Mouse (Mus musculus): ENCODE data around the gene Abcd3. TPM values are rescaled to one million over a fixed set of nuclear protein-coding genes. Genes with fewer than 3 reads are reported as not detected.

Gene Abcd3
- polyA plus RNA-seq, 1 experiment from 2014 or later: 84.8 TPM

DNA sequence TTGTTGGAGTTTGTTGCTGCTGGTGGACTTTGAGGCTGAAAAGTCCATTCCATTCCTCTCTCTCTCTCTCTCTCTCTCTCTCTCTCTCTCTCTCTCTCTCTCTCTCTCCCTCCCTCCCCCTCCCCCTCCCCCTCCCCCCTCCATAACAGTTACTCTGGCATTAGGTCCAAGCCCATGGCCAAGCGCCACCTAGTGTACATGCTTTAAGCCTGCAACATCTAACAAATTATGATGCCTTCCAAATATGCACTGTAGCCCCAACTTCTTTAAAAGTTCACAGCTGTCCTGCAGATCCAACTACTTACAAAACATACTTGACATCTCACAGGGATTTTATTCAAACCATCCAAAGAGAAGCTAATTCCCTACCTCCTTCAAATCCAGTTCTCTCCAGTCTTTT is 77.6 kb downstream of the Abcd3 start:
- H3K9me3 ChIP-seq (ENCODE audit: control insufficient read depth, low read length): no peaks in the 10 kb centered on the region
- H3K4me1 ChIP-seq (replicated peaks; ENCODE audit: control insufficient read depth, insufficient read depth, low read length): peaks cover 17% of the 10 kb centered on the region
- whole genome bisulfite sequencing: 30% methylated on average over 1 of the region's 1 CpGs
- peaks cover 5% of the 10 kb centered on the region for H3K36me3 ChIP-seq (ENCODE audit: control insufficient read depth, insufficient read depth, low read length)
- H3K4me2 ChIP-seq (ENCODE audit: low read depth, low read length): no peak overlapping the region
- no peak overlapping the region for H3K4me3 ChIP-seq (ENCODE audit: low read length)
- no peak for ATAC-seq (ENCODE audit: low read depth)
- H3K27ac ChIP-seq (ENCODE audit: low read length): no peak overlapping the region
- no peaks in the 10 kb centered on the region for H3K27me3 ChIP-seq (ENCODE audit: control insufficient read depth, insufficient read depth, low read depth, low read length)
- H3K9ac ChIP-seq (ENCODE audit: low read length): no peak overlapping the region

DNA sequence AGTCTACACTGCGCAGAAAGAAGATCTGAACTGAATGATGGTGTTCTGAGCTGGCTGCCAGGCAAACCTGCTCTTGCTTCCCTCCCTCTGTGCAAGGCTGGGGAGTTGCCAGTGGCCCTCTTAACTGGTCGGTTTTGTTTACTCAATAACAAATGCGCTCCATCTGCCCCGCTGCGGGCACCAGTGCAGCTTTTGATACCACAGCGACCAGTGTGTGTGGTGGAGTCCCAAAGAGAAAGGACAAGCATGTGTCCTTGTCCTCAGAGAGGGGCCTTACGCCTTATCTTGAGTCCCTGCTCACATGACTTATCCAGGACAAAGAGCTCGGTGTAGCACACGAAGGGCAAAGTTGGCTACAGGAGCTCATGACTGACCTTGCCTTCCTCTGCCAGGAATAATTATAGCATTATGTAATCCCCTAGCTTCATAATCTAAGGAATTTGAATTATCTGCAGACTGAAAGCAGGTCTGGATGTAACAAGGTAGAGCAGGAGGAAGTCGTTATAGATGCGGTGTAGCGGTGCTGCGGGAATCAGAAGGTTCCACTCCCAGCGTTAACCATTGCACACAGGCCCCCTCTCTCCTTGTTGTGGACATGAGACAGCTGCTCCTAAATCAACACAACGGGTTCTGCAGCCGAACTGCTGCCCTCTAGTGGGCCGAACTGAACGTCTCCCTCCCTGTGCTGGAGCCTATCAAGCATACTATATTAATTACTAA is 78.9 kb downstream of the Abcd3 start:
- peak overlapping the region; percentile 40 for H3K4me2 ChIP-seq (ENCODE audit: low read depth, low read length)
- no peaks in the 10 kb centered on the region for H3K9me3 ChIP-seq (ENCODE audit: control insufficient read depth, low read length)
- peak overlapping the region; percentile 73 for H3K27ac ChIP-seq (ENCODE audit: low read length)
- H3K4me3 ChIP-seq (ENCODE audit: low read length): 0 out of 2 replicates have a peak overlapping the region, but pooled peaks have one; percentile 9
- H3K27me3 ChIP-seq (ENCODE audit: control insufficient read depth, insufficient read depth, low read depth, low read length): no peaks in the 10 kb centered on the region
- H3K36me3 ChIP-seq (ENCODE audit: control insufficient read depth, insufficient read depth, low read length): peaks cover 5% of the 10 kb centered on the region
- H3K9ac ChIP-seq (ENCODE audit: low read length): no peak overlapping the region; the same call in 1 of the 2 replicates
- 18% methylated on average over 18 of the region's 18 CpGs for WGBS
- ATAC-seq (ENCODE audit: low read depth): peak; percentile 91
- H3K4me1 ChIP-seq (replicated peaks; ENCODE audit: control insufficient read depth, insufficient read depth, low read length): peaks cover 17% of the 10 kb centered on the region

DNA sequence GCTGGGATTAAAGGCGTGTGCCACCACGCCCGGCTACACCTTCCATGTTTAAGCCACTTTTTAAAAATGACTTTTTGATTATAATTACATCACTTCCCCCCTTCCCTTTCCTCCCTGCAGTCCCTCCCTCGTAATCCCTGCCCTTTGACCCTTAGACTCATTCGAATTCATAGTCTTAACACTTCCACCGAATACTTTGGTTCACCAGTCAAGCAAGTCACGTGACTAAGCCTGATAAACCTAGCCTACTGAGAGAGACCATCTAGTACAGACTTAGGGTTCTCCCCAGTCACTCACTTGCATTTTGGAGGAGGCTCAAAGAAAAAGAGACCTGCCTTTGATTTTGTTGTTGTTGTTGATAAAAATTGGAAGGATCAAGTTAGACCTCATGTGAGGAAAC is 79.6 kb downstream of the Abcd3 start:
- 67% methylated on average over 7 of the region's 7 CpGs for WGBS
- Histone ChIP-seq H3K27me3 (ENCODE audit: control insufficient read depth, insufficient read depth, low read depth, low read length) (no peaks in the 10 kb centered on the region), H3K9ac (ENCODE audit: low read length) (no peak overlapping the region), H3K4me2 (ENCODE audit: low read depth, low read length) (no peak overlapping the region), H3K27ac (ENCODE audit: low read length) (peak overlapping the region; percentile 73), H3K9me3 (ENCODE audit: control insufficient read depth, low read length) (no peaks in the 10 kb centered on the region), H3K4me3 (ENCODE audit: low read length) (no peak overlapping the region), H3K4me1 (replicated peaks; ENCODE audit: control insufficient read depth, insufficient read depth, low read length) (peaks cover 17% of the 10 kb centered on the region), H3K36me3 (ENCODE audit: control insufficient read depth, insufficient read depth, low read length) (peaks cover 5% of the 10 kb centered on the region)
- ATAC-seq (ENCODE audit: low read depth): no peak

DNA sequence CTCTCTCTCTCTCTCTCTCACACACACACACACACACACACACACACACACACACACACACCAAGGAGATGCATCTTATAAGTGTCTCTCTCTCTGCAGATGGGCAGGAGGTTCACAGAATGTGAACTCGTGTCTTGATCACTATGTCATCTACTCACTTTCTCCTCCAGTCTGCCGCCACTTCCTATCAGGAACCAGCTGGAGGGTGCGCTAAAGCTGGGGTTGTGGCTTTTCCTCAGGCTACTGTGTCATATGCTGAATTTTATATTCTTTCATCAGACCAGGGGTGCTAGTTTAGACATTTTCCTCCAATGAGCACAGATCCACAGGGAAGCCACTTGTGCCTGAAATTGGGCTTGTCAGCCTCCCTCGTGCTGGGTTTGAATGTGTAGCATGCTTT is 85.4 kb downstream of the Abcd3 start:
- Histone ChIP-seq H3K4me2 (ENCODE audit: low read depth, low read length) (no peak overlapping the region), H3K27me3 (ENCODE audit: control insufficient read depth, insufficient read depth, low read depth, low read length) (no peaks in the 10 kb centered on the region), H3K36me3 (ENCODE audit: control insufficient read depth, insufficient read depth, low read length) (peaks cover 5% of the 10 kb centered on the region), H3K9ac (ENCODE audit: low read length) (no peak overlapping the region), H3K9me3 (ENCODE audit: control insufficient read depth, low read length) (no peaks in the 10 kb centered on the region), H3K27ac (ENCODE audit: low read length) (no peak overlapping the region), H3K4me1 (replicated peaks; ENCODE audit: control insufficient read depth, insufficient read depth, low read length) (no peaks in the 10 kb centered on the region), H3K4me3 (ENCODE audit: low read length) (no peak overlapping the region)
- no peak for ATAC-seq (ENCODE audit: low read depth)
- WGBS: 79% methylated on average over 4 of the region's 4 CpGs

DNA sequence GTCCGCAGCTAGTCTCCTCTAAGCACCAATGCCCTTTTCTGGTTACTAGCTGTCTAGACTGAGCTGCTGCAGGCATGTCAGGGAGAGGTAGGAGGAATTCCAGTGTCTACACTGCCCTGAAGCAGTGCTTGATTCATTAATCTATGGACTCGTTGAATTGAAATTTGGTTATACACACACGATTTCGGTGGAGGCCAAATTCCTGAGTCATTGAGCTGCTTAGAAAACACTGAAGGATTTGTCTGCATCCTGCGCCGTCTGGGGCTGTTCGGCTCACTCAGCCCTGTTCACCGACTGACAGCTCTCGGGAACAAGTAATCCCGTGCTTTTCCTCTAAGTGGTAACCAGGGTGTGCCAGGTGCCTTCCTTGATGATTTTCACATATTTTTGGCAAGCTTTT is 89.5 kb downstream of the Abcd3 start:
- WGBS: 62% methylated on average over 10 of the region's 10 CpGs
- Histone ChIP-seq H3K4me1 (replicated peaks; ENCODE audit: control insufficient read depth, insufficient read depth, low read length) (peaks cover 15% of the 10 kb centered on the region), H3K9ac (ENCODE audit: low read length) (no peak overlapping the region), H3K27me3 (ENCODE audit: control insufficient read depth, insufficient read depth, low read depth, low read length) (no peaks in the 10 kb centered on the region), H3K27ac (ENCODE audit: low read length) (no peak overlapping the region), H3K36me3 (ENCODE audit: control insufficient read depth, insufficient read depth, low read length) (no peaks in the 10 kb centered on the region), H3K9me3 (ENCODE audit: control insufficient read depth, low read length) (no peaks in the 10 kb centered on the region), H3K4me3 (ENCODE audit: low read length) (no peak overlapping the region), H3K4me2 (ENCODE audit: low read depth, low read length) (0 out of 2 replicates have a peak overlapping the region, but pooled peaks have one; percentile 10)
- no peak for ATAC-seq (ENCODE audit: low read depth)

DNA sequence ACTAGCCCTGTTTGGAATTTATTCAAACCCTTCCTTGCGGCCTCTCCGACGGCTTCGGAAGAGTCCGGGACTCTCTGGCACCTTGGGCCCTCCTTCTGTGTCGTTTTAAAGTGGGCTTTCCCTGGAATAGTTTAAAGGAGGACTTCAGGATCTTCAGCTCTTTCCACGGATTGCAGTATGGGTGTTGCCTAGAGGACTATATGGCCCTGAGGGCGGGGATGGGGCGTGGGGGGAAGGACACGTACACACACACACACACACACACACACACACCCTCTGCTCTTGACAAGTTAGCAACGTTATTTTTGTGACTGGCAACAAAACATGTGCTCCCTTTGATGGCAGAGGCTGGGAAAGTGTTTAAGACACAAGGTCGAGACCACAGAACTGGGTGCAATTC is 90.5 kb downstream of the Abcd3 start:
- 28% methylated on average over 12 of the region's 12 CpGs for WGBS
- peak overlapping the region; percentile 75 for H3K9ac ChIP-seq (ENCODE audit: low read length)

DNA sequence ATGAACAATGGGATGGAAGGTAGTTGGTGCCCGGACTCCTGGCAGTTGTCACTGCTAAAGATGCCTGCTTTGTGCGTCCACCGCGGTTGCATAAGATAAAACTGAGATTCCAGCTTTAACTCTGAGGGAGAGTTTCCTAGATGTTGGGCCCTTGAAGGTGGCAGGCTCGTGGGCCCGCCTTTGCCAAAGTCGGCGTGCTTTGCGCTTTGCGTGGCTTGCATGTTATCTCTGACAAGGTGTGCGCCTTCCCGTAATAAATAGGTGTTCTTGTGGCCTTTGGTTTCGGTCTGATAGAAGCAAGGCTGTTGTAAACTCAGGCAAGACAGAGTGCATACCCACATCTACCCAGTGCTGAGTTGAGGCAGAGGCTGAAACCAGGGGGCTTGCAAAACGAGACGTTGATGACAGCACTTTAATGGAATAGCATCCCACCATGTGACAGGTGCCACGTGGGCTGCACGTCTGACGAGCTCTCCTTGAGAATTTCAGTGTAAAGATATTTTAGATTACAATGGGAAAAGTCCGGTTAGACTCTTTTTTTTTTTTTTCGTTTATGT is 91.1 kb downstream of the Abcd3 start:
- Histone ChIP-seq H3K9ac (ENCODE audit: low read length) (peak overlapping the region; percentile 75), H3K9me3 (ENCODE audit: control insufficient read depth, low read length) (no peaks in the 10 kb centered on the region), H3K36me3 (ENCODE audit: control insufficient read depth, insufficient read depth, low read length) (no peaks in the 10 kb centered on the region), H3K4me1 (replicated peaks; ENCODE audit: control insufficient read depth, insufficient read depth, low read length) (peaks cover 15% of the 10 kb centered on the region), H3K4me3 (ENCODE audit: low read length) (peak overlapping the region; percentile 70), H3K27ac (ENCODE audit: low read length) (peak overlapping the region; percentile 71; the same call in 1 of the 2 replicates), H3K27me3 (ENCODE audit: control insufficient read depth, insufficient read depth, low read depth, low read length) (no peaks in the 10 kb centered on the region), H3K4me2 (ENCODE audit: low read depth, low read length) (peak overlapping the region; percentile 95)
- ATAC-seq (ENCODE audit: low read depth): 0 out of 2 replicates have a peak, but pooled peaks have one; percentile 3
- 4% methylated on average over 20 of the region's 20 CpGs for WGBS

More for the DNA sequence above, 90.5 kb downstream of the Abcd3 start:
- Histone ChIP-seq H3K9me3 (ENCODE audit: control insufficient read depth, low read length) (no peaks in the 10 kb centered on the region), H3K36me3 (ENCODE audit: control insufficient read depth, insufficient read depth, low read length) (no peaks in the 10 kb centered on the region), H3K27ac (ENCODE audit: low read length) (no peak overlapping the region), H3K4me2 (ENCODE audit: low read depth, low read length) (peak overlapping the region; percentile 95), H3K27me3 (ENCODE audit: control insufficient read depth, insufficient read depth, low read depth, low read length) (no peaks in the 10 kb centered on the region), H3K4me3 (ENCODE audit: low read length) (peak overlapping the region; percentile 70), H3K4me1 (replicated peaks; ENCODE audit: control insufficient read depth, insufficient read depth, low read length) (peaks cover 15% of the 10 kb centered on the region)
- no peak for ATAC-seq (ENCODE audit: low read depth)

DNA sequence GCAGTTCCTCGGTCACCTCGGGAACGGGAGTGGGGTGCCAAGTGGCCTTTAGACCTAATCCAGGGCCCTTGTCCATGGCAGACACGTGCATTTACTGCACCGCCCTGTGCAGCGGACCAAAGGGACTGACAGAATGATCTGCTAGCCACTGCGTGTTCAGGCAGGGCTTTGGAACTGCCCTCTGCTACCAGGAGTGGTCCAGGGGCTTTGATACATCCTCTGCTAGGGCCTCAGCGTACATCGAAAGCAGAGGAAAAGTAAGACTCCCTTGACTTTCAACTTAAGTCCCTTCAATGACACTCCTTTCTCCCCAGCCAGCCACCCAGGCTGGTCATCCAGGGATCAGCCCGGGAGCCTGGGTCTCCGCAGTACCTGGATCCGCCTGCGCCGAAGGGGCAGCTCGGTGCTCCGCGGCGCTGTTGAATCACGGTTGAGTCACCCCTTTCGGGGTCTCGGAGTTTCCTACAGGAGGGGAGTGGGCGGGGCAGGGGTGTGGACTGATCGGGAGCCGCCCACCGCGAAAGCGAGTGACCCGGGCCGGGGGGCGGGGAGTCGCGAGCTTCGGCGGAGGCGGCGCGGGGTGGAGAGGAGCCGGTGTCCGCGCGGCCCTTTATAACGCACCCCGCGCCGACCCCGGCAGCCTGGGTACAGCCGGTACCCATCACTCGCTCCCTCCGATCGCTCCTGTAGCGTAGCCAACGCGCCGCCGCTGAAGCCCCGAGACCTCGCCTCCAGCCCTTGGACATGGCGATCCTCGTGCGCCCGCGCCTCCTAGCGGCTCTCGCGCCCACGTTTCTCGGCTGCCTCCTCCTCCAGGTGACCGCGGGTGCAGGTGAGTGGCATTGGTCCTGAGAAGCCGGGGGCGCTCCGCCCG is 91.9 kb downstream of the Abcd3 start, which contains the start of gene F3:
Gene F3 (plus strand): TSS at position 567 of the 874 bp plus-strand sequence.
- under 1% methylated on average over 70 of the region's 73 CpGs for WGBS
- Histone ChIP-seq H3K27ac (ENCODE audit: low read length) (peak within 1 kb of the TSS; percentile 71), H3K27me3 (ENCODE audit: control insufficient read depth, insufficient read depth, low read depth, low read length) (no peaks in the 10 kb centered on the region), H3K9ac (ENCODE audit: low read length) (peak within 1 kb of the TSS; percentile 75), H3K4me1 (replicated peaks; ENCODE audit: control insufficient read depth, insufficient read depth, low read length) (peaks cover 15% of the 10 kb centered on the region), H3K4me3 (ENCODE audit: low read length) (peak within 1 kb of the TSS; percentile 70), H3K9me3 (ENCODE audit: control insufficient read depth, low read length) (no peaks in the 10 kb centered on the region), H3K36me3 (ENCODE audit: control insufficient read depth, insufficient read depth, low read length) (no peaks in the 10 kb centered on the region), H3K4me2 (ENCODE audit: low read depth, low read length) (peak within 1 kb of the TSS; percentile 95)
- ATAC-seq (ENCODE audit: low read depth): peak; percentile 90

DNA sequence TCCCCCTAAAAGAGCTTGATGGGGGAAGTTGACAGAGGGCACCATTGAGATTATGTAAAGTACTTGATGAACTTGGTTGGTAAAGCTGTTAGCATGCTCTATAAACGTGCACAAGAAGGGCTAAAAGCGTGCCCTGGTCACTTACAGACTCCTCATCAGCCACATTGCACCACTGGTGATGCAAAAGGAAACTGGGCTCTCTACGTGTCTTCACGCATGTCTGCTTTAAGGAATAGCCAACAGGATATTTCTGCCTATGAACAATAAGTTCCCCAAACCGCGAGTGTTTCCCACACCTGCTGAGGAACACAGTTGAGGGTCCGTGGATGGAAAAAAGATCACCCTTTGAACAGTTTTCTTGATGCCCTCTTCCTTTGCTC is 93.4 kb downstream of the Abcd3 start:
- Histone ChIP-seq H3K4me2 (ENCODE audit: low read depth, low read length) (peak overlapping the region; percentile 4; the same call in 1 of the 2 replicates), H3K27ac (ENCODE audit: low read length) (no peak overlapping the region)

More for the DNA sequence above, 93.4 kb downstream of the Abcd3 start:
- no peak overlapping the region for H3K4me3 ChIP-seq (ENCODE audit: low read length)
- H3K9me3 ChIP-seq (ENCODE audit: control insufficient read depth, low read length): no peaks in the 10 kb centered on the region
- no peak overlapping the region; the same call in 1 of the 2 replicates for H3K9ac ChIP-seq (ENCODE audit: low read length)
- no peak for ATAC-seq (ENCODE audit: low read depth)
- peaks cover 15% of the 10 kb centered on the region for H3K4me1 ChIP-seq (replicated peaks; ENCODE audit: control insufficient read depth, insufficient read depth, low read length)
- H3K36me3 ChIP-seq (ENCODE audit: control insufficient read depth, insufficient read depth, low read length): no peaks in the 10 kb centered on the region
- H3K27me3 ChIP-seq (ENCODE audit: control insufficient read depth, insufficient read depth, low read depth, low read length): no peaks in the 10 kb centered on the region
- WGBS: 53% methylated on average over 7 of the region's 7 CpGs
